Mouse (Mus musculus): Measurements from ENCODE around the gene Ccdc15.
"Not testable (repeated sequence)": the region's sequence is repeated elsewhere in the genome, so short reads cannot be mapped to it uniquely, and the experiment has no call there.

The Ccdc15 gene

GRCm38 (mm10) chr9:37351266-37351665 is 3.0 kb upstream of the Ccdc15 start:
- DNase-seq (ENCODE audit: low spot score): peak; percentile 15

GRCm38 (mm10) chr9:37349050-37349449 is 818 bp upstream of the Ccdc15 start:
- DNase-seq (ENCODE audit: low spot score): no peak

- peak; percentile 20 for DNase-seq (ENCODE audit: low spot score)
Observed at GRCm38 (mm10) chr9:37347184-37347987, 846 bp downstream of the Ccdc15 start.

- no peak for DNase-seq (ENCODE audit: low spot score)
Observed at GRCm38 (mm10) chr9:37345406-37345805, 2.8 kb downstream of the Ccdc15 start.

GRCm38 (mm10) chr9:37329456-37329855 is 18.8 kb downstream of the Ccdc15 start:
- DNase-seq (ENCODE audit: low spot score): no peak

- DNase-seq (ENCODE audit: low spot score): no peak
Observed at GRCm38 (mm10) chr9:37301720-37302119, 46.5 kb downstream of the Ccdc15 start.

GRCm38 (mm10) chr9:37300501-37300900 is 47.7 kb downstream of the Ccdc15 start:
- not testable (repeated sequence) for DNase-seq (ENCODE audit: low spot score)

GRCm38 (mm10) chr9:37295586-37295985 is 52.6 kb downstream of the Ccdc15 start:
- no peak for DNase-seq (ENCODE audit: low spot score)

- no peak for DNase-seq (ENCODE audit: low spot score)
Observed at GRCm38 (mm10) chr9:37266622-37267021, 81.6 kb downstream of the Ccdc15 start.

GRCm38 (mm10) chr9:37255889-37256225 is 92.4 kb downstream of the Ccdc15 start:
- DNase-seq (ENCODE audit: low spot score): peak; percentile 60

GRCm38 (mm10) chr9:37255149-37255888 is 92.9 kb downstream of the Ccdc15 start, which contains the start of gene Slc37a2:
Gene Slc37a2 (minus strand): TSS chr9:37255738.
- peak; percentile 61 for DNase-seq (ENCODE audit: low spot score)

GRCm38 (mm10) chr9:37254531-37255110 is 93.6 kb downstream of the Ccdc15 start:
- DNase-seq (ENCODE audit: low spot score): no peak

GRCm38 (mm10) chr9:37250631-37251030 is 97.6 kb downstream of the Ccdc15 start:
- DNase-seq (ENCODE audit: low spot score): no peak

- no peak for DNase-seq (ENCODE audit: low spot score)
Observed at GRCm38 (mm10) chr9:37249976-37250375, 98.3 kb downstream of the Ccdc15 start.

GRCm38 (mm10) chr9:37248381-37248906 is 99.8 kb downstream of the Ccdc15 start:
- DNase-seq (ENCODE audit: low spot score): no peak

GRCm38 (mm10) chr9:37247429-37247828 is 100.8 kb downstream of the Ccdc15 start:
- no peak for DNase-seq (ENCODE audit: low spot score)

- DNase-seq (ENCODE audit: low spot score): no peak
Observed at GRCm38 (mm10) chr9:37245810-37246209, 102.4 kb downstream of the Ccdc15 start.

GRCm38 (mm10) chr9:37245404-37245803 is 102.8 kb downstream of the Ccdc15 start:
- DNase-seq (ENCODE audit: low spot score): no peak

GRCm38 (mm10) chr9:37244600-37244999 is 103.6 kb downstream of the Ccdc15 start:
- no peak for DNase-seq (ENCODE audit: low spot score)

GRCm38 (mm10) chr9:37242764-37243163 is 105.5 kb downstream of the Ccdc15 start:
- DNase-seq (ENCODE audit: low spot score): no peak

GRCm38 (mm10) chr9:37235951-37236737 is 112.1 kb downstream of the Ccdc15 start:
- no peak for DNase-seq (ENCODE audit: low spot score)
